Mouse (Mus musculus) stomach, postnatal 0 days (tissue): ENCODE data around the gene C530008M17Rik.

Experiments used
- CTCF ChIP-seq: IDR thresholded peaks from 2 replicates; pipeline ENCODE4 v1.5.1; 2016; ENCODE audit warnings: antibody characterized with exemption, low read depth, mild to moderate bottlenecking, moderate library complexity
- EP300 ChIP-seq: optimal IDR thresholded peaks from 2 replicates; pipeline ENCODE3; 2016; ENCODE audit warnings: antibody characterized with exemption

- TF ChIP-seq CTCF = no peak
- no peak for TF ChIP-seq EP300
Observed at GRCm38 (mm10) chr5:76623759-76624158, 32.6 kb upstream of the C530008M17Rik start.
